Mouse (Mus musculus): Measurements from ENCODE around the gene Cep112.
A peak's percentile ranks its signal among the peaks of the same experiment; 100 is the strongest.

Gene Cep112

GRCm38 (mm10) chr11:108447148-108447547 lies 22.2 kb downstream of the Cep112 start:
- DNase-seq (ENCODE audit: low read depth): peak; percentile 26

GRCm38 (mm10) chr11:108449811-108450210 lies 24.8 kb downstream of the Cep112 start:
- peak; percentile 60 for DNase-seq (ENCODE audit: low read depth)

GRCm38 (mm10) chr11:108459599-108459998 lies 34.6 kb downstream of the Cep112 start:
- peak; percentile 74 for DNase-seq (ENCODE audit: low read depth)

- DNase-seq (ENCODE audit: low read depth): no peak
Measured at GRCm38 (mm10) chr11:108464138-108464537, 39.1 kb downstream of the Cep112 start.

GRCm38 (mm10) chr11:108464715-108465301 lies 39.8 kb downstream of the Cep112 start:
- DNase-seq (ENCODE audit: low read depth): no peak

- DNase-seq (ENCODE audit: low read depth): no peak
Measured at GRCm38 (mm10) chr11:108475738-108476137, 50.7 kb downstream of the Cep112 start.

GRCm38 (mm10) chr11:108476226-108476625 lies 51.2 kb downstream of the Cep112 start:
- DNase-seq (ENCODE audit: low read depth): no peak

- DNase-seq (ENCODE audit: low read depth): no peak
Measured at GRCm38 (mm10) chr11:108483976-108484375, 59.0 kb downstream of the Cep112 start.

- DNase-seq (ENCODE audit: low read depth): no peak
Measured at GRCm38 (mm10) chr11:108488256-108488655, 63.3 kb downstream of the Cep112 start.

GRCm38 (mm10) chr11:108489863-108490262 lies 64.9 kb downstream of the Cep112 start:
- no peak for DNase-seq (ENCODE audit: low read depth)

GRCm38 (mm10) chr11:108508190-108508589 lies 83.2 kb downstream of the Cep112 start:
- DNase-seq (ENCODE audit: low read depth): no peak

GRCm38 (mm10) chr11:108527725-108528363 lies 102.9 kb downstream of the Cep112 start:
- peak; percentile 1 for DNase-seq (ENCODE audit: low read depth)

- DNase-seq (ENCODE audit: low read depth): no peak
Measured at GRCm38 (mm10) chr11:108532901-108533300, 107.9 kb downstream of the Cep112 start.

GRCm38 (mm10) chr11:108534014-108534413 lies 109.0 kb downstream of the Cep112 start:
- DNase-seq (ENCODE audit: low read depth): no peak

GRCm38 (mm10) chr11:108552997-108553622 lies 128.1 kb downstream of the Cep112 start:
- no peak for DNase-seq (ENCODE audit: low read depth)

- DNase-seq (ENCODE audit: low read depth): no peak
Measured at GRCm38 (mm10) chr11:108553881-108554280, 128.9 kb downstream of the Cep112 start.

GRCm38 (mm10) chr11:108558544-108558943 lies 133.6 kb downstream of the Cep112 start:
- no peak for DNase-seq (ENCODE audit: low read depth)

GRCm38 (mm10) chr11:108559506-108559905 lies 134.5 kb downstream of the Cep112 start:
- no peak for DNase-seq (ENCODE audit: low read depth)

GRCm38 (mm10) chr11:108562076-108562475 lies 137.1 kb downstream of the Cep112 start:
- DNase-seq (ENCODE audit: low read depth): no peak

- DNase-seq (ENCODE audit: low read depth): no peak
Measured at GRCm38 (mm10) chr11:108586551-108587184, 161.7 kb downstream of the Cep112 start.

GRCm38 (mm10) chr11:108593207-108593958 lies 168.4 kb downstream of the Cep112 start:
- DNase-seq (ENCODE audit: low read depth): no peak

GRCm38 (mm10) chr11:108593959-108594579 lies 169.1 kb downstream of the Cep112 start:
- no peak for DNase-seq (ENCODE audit: low read depth)

Data from 416B (cell line).